Mouse (Mus musculus) testis, adult 2 months (tissue): Measurements from ENCODE around the gene Adgrv1.

Source experiments
- CTCF ChIP-seq: fragments of 200-500 bp; IDR thresholded peaks from 2 replicates; pipeline ENCODE4 v1.5.1; 2012; ENCODE audit warnings: low read depth, mild to moderate bottlenecking, inconsistent platforms, low read length, moderate library complexity; ENCODE audit not compliant: control insufficient read depth, insufficient read depth, insufficient replicate concordance
- POLR2A ChIP-seq: fragments of 200-500 bp; IDR thresholded peaks from 2 replicates; pipeline ENCODE4 v1.6.1; 2012; ENCODE audit warnings: low read depth, mild to moderate bottlenecking, inconsistent platforms, low read length, moderate library complexity; ENCODE audit not compliant: control insufficient read depth

DNA sequence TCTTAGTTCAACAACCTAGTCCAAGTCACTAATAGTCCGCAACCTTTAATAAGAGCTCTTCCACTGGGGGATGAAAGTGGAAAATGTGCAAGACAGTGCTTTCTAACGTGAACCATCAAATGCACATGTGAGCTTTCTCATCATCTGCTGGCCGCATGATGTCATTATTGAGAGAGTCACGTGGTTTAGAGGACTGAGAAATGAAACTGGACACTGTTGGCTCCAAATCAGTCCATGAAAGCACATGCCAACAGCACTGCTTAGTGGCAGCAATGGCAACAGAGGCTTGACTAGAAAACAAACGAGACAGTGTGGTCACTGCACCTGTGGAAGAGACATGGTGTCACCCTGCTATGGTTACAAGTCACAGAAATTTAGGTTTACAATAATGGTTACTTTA, 395.0 kb downstream of the Adgrv1 start:
- no peak for TF ChIP-seq CTCF
- no peak for TF ChIP-seq POLR2A
